Mouse (Mus musculus): ENCODE results near the gene Efna4. TPM values are rescaled to one million over a fixed set of nuclear protein-coding genes. Genes with fewer than 3 reads are reported as not detected.

Efna4 gene
- polyA plus RNA-seq, 1 experiment, result 12.5 TPM

DNA sequence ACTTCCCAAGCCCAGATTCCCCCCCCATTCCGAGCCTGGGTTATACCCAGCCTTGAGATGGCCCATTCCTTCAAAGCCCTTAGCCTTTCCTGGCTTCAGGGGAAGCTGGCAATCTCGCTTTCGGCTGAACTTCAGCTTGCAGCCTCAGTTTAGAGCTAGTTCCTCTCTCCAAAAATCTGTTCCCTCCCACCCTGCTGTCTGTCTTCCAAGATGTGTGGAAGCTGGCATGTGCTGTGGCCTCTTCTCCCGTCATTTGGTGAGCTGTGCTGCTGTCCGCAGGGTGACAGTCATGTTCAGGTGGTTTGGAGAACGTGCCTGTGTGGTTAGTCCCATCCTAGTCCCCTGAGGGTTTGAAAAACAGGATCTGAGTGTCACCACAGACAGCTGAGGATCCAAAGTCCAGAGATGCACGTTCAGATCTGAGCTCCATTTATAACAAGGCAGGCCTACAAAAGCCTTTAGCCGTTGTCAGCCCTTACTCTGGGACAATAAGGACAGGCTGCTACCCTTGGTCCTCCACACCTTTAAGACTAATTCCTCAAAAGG lies 42.1 kb downstream of the Efna4 start:
- 56% methylated on average over 8 of the region's 8 CpGs for WGBS
- Histone ChIP-seq H3K27ac (ENCODE audit: control insufficient read depth, insufficient read depth, low read length) (no peak overlapping the region), H3K36me3 (ENCODE audit: control insufficient read depth, insufficient read depth, low read length) (no peaks in the 10 kb centered on the region), H3K27me3 (ENCODE audit: control insufficient read depth, insufficient read depth, low read length) (no peaks in the 10 kb centered on the region), H3K4me3 (ENCODE audit: control insufficient read depth, insufficient read depth, low read length) (no peak overlapping the region), H3K4me1 (replicated peaks; ENCODE audit: control insufficient read depth, insufficient read depth, low read length) (peaks cover 28% of the 10 kb centered on the region)
- TF ChIP-seq CTCF (IDR thresholded peaks at IDR 0.05; ENCODE audit: borderline replicate concordance, control insufficient read depth, extremely low read depth, insufficient read depth, low read length, poor library complexity) (0 out of 2 replicates have a peak, but pooled peaks have one; percentile 7), POLR2A (IDR thresholded peaks at IDR 0.05; ENCODE audit: control insufficient read depth, extremely low read depth, insufficient read depth, low read length, poor library complexity) (no peak)
- no peak for DNase-seq

- TF ChIP-seq POLR2A (IDR thresholded peaks at IDR 0.05; ENCODE audit: control insufficient read depth, extremely low read depth, insufficient read depth, low read length, poor library complexity) (no peak), CTCF (IDR thresholded peaks at IDR 0.05; ENCODE audit: borderline replicate concordance, control insufficient read depth, extremely low read depth, insufficient read depth, low read length, poor library complexity) (no peak)
- H3K4me3 ChIP-seq (ENCODE audit: control insufficient read depth, insufficient read depth, low read length), result no peak overlapping the region
- H3K4me1 ChIP-seq (replicated peaks; ENCODE audit: control insufficient read depth, insufficient read depth, low read length), result peaks cover 24% of the 10 kb centered on the region
- WGBS, result 88% methylated on average over 5 of the region's 5 CpGs
- no peaks in the 10 kb centered on the region for H3K36me3 ChIP-seq (ENCODE audit: control insufficient read depth, insufficient read depth, low read length)
- DNase-seq, result no peak
- H3K27ac ChIP-seq (ENCODE audit: control insufficient read depth, insufficient read depth, low read length), result no peak overlapping the region
- no peaks in the 10 kb centered on the region for H3K27me3 ChIP-seq (ENCODE audit: control insufficient read depth, insufficient read depth, low read length)
Measured at GRCm38 (mm10) chr3:89294195-89294594, 43.6 kb downstream of the Efna4 start.

- DNase-seq, result no peak
- no peak overlapping the region for H3K27ac ChIP-seq (ENCODE audit: control insufficient read depth, insufficient read depth, low read length)
- 95% methylated on average over 11 of the region's 11 CpGs for WGBS
Measured at GRCm38 (mm10) chr3:89293247-89293918, 44.4 kb downstream of the Efna4 start.

DNA sequence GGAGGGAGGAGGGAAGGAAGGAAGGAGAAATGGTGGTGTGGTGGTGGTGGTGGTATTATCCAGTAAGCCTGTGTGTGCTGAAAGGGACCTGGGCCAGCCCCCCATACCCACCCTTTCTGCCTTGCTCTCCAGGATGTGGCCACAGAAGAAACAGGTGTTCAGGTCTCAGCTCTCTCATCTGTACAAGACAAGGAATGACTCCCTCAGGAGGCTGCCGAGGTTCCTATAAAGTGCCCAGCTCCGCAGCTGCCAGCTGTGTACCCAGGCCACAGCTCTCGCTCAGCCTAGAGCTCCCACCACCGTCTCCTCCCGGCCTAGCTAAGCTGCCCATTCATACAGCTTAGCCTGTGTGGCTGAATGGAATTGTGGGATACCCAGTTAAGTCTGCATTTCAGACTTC lies 45.5 kb downstream of the Efna4 start:
- Histone ChIP-seq H3K4me1 (replicated peaks; ENCODE audit: control insufficient read depth, insufficient read depth, low read length) (peaks cover 18% of the 10 kb centered on the region), H3K36me3 (ENCODE audit: control insufficient read depth, insufficient read depth, low read length) (no peaks in the 10 kb centered on the region), H3K4me3 (ENCODE audit: control insufficient read depth, insufficient read depth, low read length) (no peak overlapping the region), H3K27ac (ENCODE audit: control insufficient read depth, insufficient read depth, low read length) (no peak overlapping the region), H3K27me3 (ENCODE audit: control insufficient read depth, insufficient read depth, low read length) (no peaks in the 10 kb centered on the region)
- WGBS, result 6% methylated on average over 5 of the region's 5 CpGs
- TF ChIP-seq CTCF (IDR thresholded peaks at IDR 0.05; ENCODE audit: borderline replicate concordance, control insufficient read depth, extremely low read depth, insufficient read depth, low read length, poor library complexity), result no peak
- TF ChIP-seq POLR2A (IDR thresholded peaks at IDR 0.05; ENCODE audit: control insufficient read depth, extremely low read depth, insufficient read depth, low read length, poor library complexity), result no peak
- DNase-seq, result peak; percentile 38

More at GRCm38 (mm10) chr3:89293247-89293918, 44.4 kb downstream of the Efna4 start:
- no peaks in the 10 kb centered on the region for H3K27me3 ChIP-seq (ENCODE audit: control insufficient read depth, insufficient read depth, low read length)
- TF ChIP-seq POLR2A (IDR thresholded peaks at IDR 0.05; ENCODE audit: control insufficient read depth, extremely low read depth, insufficient read depth, low read length, poor library complexity) (no peak), CTCF (IDR thresholded peaks at IDR 0.05; ENCODE audit: borderline replicate concordance, control insufficient read depth, extremely low read depth, insufficient read depth, low read length, poor library complexity) (no peak)
- no peaks in the 10 kb centered on the region for H3K36me3 ChIP-seq (ENCODE audit: control insufficient read depth, insufficient read depth, low read length)
- no peak overlapping the region for H3K4me3 ChIP-seq (ENCODE audit: control insufficient read depth, insufficient read depth, low read length)
- H3K4me1 ChIP-seq (replicated peaks; ENCODE audit: control insufficient read depth, insufficient read depth, low read length), result peaks cover 24% of the 10 kb centered on the region

GRCm38 (mm10) chr3:89291874-89292273 lies 46.0 kb downstream of the Efna4 start:
- DNase-seq, result no peak
- no peak overlapping the region for H3K4me3 ChIP-seq (ENCODE audit: control insufficient read depth, insufficient read depth, low read length)
- 18% methylated on average over 10 of the region's 10 CpGs for whole genome bisulfite sequencing
- no peaks in the 10 kb centered on the region for H3K27me3 ChIP-seq (ENCODE audit: control insufficient read depth, insufficient read depth, low read length)
- H3K36me3 ChIP-seq (ENCODE audit: control insufficient read depth, insufficient read depth, low read length), result no peaks in the 10 kb centered on the region
- TF ChIP-seq POLR2A (IDR thresholded peaks at IDR 0.05; ENCODE audit: control insufficient read depth, extremely low read depth, insufficient read depth, low read length, poor library complexity), result no peak
- no peak for TF ChIP-seq CTCF (IDR thresholded peaks at IDR 0.05; ENCODE audit: borderline replicate concordance, control insufficient read depth, extremely low read depth, insufficient read depth, low read length, poor library complexity)
- peaks cover 17% of the 10 kb centered on the region for H3K4me1 ChIP-seq (replicated peaks; ENCODE audit: control insufficient read depth, insufficient read depth, low read length)
- H3K27ac ChIP-seq (ENCODE audit: control insufficient read depth, insufficient read depth, low read length), result no peak overlapping the region

DNA sequence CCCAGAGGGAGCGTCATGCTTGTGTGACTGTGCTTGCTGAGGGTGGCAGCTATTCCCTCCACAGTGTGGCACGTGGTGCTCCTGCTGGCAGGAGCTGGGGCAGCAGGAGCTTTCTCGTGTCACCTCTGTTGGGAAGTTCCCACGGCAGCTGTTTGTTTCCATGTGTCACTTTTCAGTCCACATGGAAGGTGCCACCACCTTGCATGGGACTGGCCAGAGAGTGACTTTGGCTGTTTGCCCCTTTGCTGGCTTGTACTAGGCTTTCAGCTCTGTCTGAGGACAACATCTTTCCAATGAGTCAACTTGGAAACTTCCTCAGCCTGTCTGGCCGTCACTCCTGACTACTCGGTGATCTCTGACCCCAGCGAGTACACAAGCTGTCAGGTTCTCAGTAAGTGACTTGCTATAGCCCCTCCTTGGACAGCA lies 49.3 kb downstream of the Efna4 start:
- no peak for TF ChIP-seq CTCF (IDR thresholded peaks at IDR 0.05; ENCODE audit: borderline replicate concordance, control insufficient read depth, extremely low read depth, insufficient read depth, low read length, poor library complexity)
- no peak for TF ChIP-seq POLR2A (IDR thresholded peaks at IDR 0.05; ENCODE audit: control insufficient read depth, extremely low read depth, insufficient read depth, low read length, poor library complexity)
- no peaks in the 10 kb centered on the region for H3K36me3 ChIP-seq (ENCODE audit: control insufficient read depth, insufficient read depth, low read length)
- no peaks in the 10 kb centered on the region for H3K27me3 ChIP-seq (ENCODE audit: control insufficient read depth, insufficient read depth, low read length)
- H3K4me3 ChIP-seq (ENCODE audit: control insufficient read depth, insufficient read depth, low read length), result no peak overlapping the region
- DNase-seq, result no peak
- 81% methylated on average over 7 of the region's 7 CpGs for WGBS
- no peak overlapping the region for H3K27ac ChIP-seq (ENCODE audit: control insufficient read depth, insufficient read depth, low read length)
- H3K4me1 ChIP-seq (replicated peaks; ENCODE audit: control insufficient read depth, insufficient read depth, low read length), result peaks cover 15% of the 10 kb centered on the region

Data from thymus, adult 2 months (tissue).